Mouse (Mus musculus) erythroid progenitor cell, adult 5-6 weeks (primary cell): ENCODE results near the gene Cort. TPM values are rescaled to one million over a fixed set of nuclear protein-coding genes. Genes with fewer than 3 reads are reported as not detected.
"Not testable (repeated sequence)": the region's sequence is repeated elsewhere in the genome, so short reads cannot be mapped to it uniquely, and the experiment has no call there.

Source experiments
- ATAC-seq: replicated peaks from 2 replicates; pipeline ENCODE4 v1.8.0; 2016; ENCODE audit warnings: moderate number of reproducible peaks, mild to moderate bottlenecking, moderate TSS enrichment, inconsistent platforms; ENCODE audit not compliant: poor library complexity, low FRiP score, severe bottlenecking
- total RNA-seq, 2 experiments: library from RNA; stranded (forward) in 1 of 2; stranded (reverse) in 1 of 2; fragments of 150-400 nt in 1 of 2; fragments of 186-747, 209-891 nt in 1 of 2; gene quantifications; 2 replicates each; pipeline versions ENCODE4 v1.2.3 to v1.2.4; 2015 to 2017; ENCODE audit warnings: low replicate concordance in 2 of 2

Gene Cort
- total RNA-seq, 2 experiments from 2014 or later, result not detected

GRCm38 (mm10) chr4:149149196-149149595, 22.6 kb upstream of the Cort start:
- ATAC-seq, result no peak

- no peak for ATAC-seq
These were observed 21.5 kb upstream of the Cort start for GRCm38 (mm10) chr4:149148084-149148483.

GRCm38 (mm10) chr4:149147528-149147927, 21.0 kb upstream of the Cort start:
- ATAC-seq, result no peak

- ATAC-seq, result no peak
These were observed 18.6 kb upstream of the Cort start for GRCm38 (mm10) chr4:149145151-149145550.

- ATAC-seq, result peak; percentile 80
These were observed 17.9 kb upstream of the Cort start for GRCm38 (mm10) chr4:149144459-149144858.

GRCm38 (mm10) chr4:149143594-149143993, 17.0 kb upstream of the Cort start:
- no peak for ATAC-seq

- ATAC-seq, result no peak
These were observed 12.0 kb upstream of the Cort start for GRCm38 (mm10) chr4:149138515-149138914.

GRCm38 (mm10) chr4:149136982-149137770, 10.6 kb upstream of the Cort start, which contains the start of gene Cenps:
Cenps (minus strand) TSS chr4:149137629.
- ATAC-seq, result peak; percentile 95

- ATAC-seq, result no peak
These were observed 9.7 kb upstream of the Cort start for GRCm38 (mm10) chr4:149136116-149136850.

- ATAC-seq, result no peak
These were observed 6.8 kb upstream of the Cort start for GRCm38 (mm10) chr4:149133395-149133794.

GRCm38 (mm10) chr4:149131789-149132565, 5.4 kb upstream of the Cort start:
- no peak for ATAC-seq

- no peak for ATAC-seq
These were observed 4.6 kb upstream of the Cort start for GRCm38 (mm10) chr4:149131021-149131752.

GRCm38 (mm10) chr4:149128467-149128866, 1.9 kb upstream of the Cort start:
- no peak for ATAC-seq

GRCm38 (mm10) chr4:149126115-149126509, 451 bp downstream of the Cort start:
- no peak for ATAC-seq

GRCm38 (mm10) chr4:149125341-149126114, 1.0 kb downstream of the Cort start:
- ATAC-seq, result no peak

GRCm38 (mm10) chr4:149123432-149123831, 3.1 kb downstream of the Cort start:
- ATAC-seq, result no peak

GRCm38 (mm10) chr4:149119978-149120562, 6.5 kb downstream of the Cort start:
- ATAC-seq, result not testable (repeated sequence)

GRCm38 (mm10) chr4:149103875-149104561, 22.5 kb downstream of the Cort start, which contains the start of gene Dffa:
Dffa (plus strand) TSS chr4:149104146.
- peak; percentile 88 for ATAC-seq
